Mouse (Mus musculus) midbrain, postnatal 0 days (tissue): ENCODE measurements around the gene Rora. TPM values are rescaled to one million over a fixed set of nuclear protein-coding genes. Genes with fewer than 3 reads are reported as not detected.

Experiments
- ATAC-seq: fragments of 200-750 bp; cut with Nextera tagmentation; 2 replicates; pipeline ENCODE4 v1.8.0; 2017; ENCODE audit warnings: moderate number of reproducible peaks, mild to moderate bottlenecking, moderate TSS enrichment, moderate library complexity; ENCODE audit not compliant: low FRiP score
- DNase-seq: peaks from one replicate; pipeline ENCODE4 v3.0.0-alpha.2; 2015; ENCODE audit warnings: low spot score
- H3K27ac ChIP-seq: fragments of 300-500 bp; sonication (generic); 2 replicates; pipeline ENCODE4 v1.5.1; 2014; ENCODE audit warnings: low read depth, mild to moderate bottlenecking, low read length, mixed read lengths
- H3K27me3 ChIP-seq: fragments of 300-500 bp; sonication (generic); 2 replicates; pipeline ENCODE4 v1.6.1; 2014; ENCODE audit warnings: low read length, control low read depth, mixed read lengths; ENCODE audit not compliant: insufficient read depth
- H3K36me3 ChIP-seq: fragments of 300-500 bp; sonication (generic); 2 replicates; pipeline ENCODE4 v1.6.1; 2014; ENCODE audit warnings: low read length, control low read depth, mixed read lengths; ENCODE audit not compliant: insufficient read depth
- H3K4me1 ChIP-seq: fragments of 300-500 bp; sonication (generic); 2 replicates; pipeline ENCODE4 v1.6.1; 2014; ENCODE audit warnings: mild to moderate bottlenecking, control low read depth, antibody characterized with exemption, low read length, mixed read lengths; ENCODE audit not compliant: insufficient read depth
- H3K4me2 ChIP-seq: fragments of 300-500 bp; sonication (generic); 2 replicates; pipeline ENCODE4 v1.6.1; 2014; ENCODE audit warnings: low read depth, mild to moderate bottlenecking, low read length, mixed read lengths; ENCODE audit not compliant: poor library complexity, severe bottlenecking
- H3K4me3 ChIP-seq: fragments of 300-500 bp; sonication (generic); 2 replicates; pipeline ENCODE4 v1.5.1; 2014; ENCODE audit warnings: low read depth, mild to moderate bottlenecking, low read length, moderate library complexity
- H3K9ac ChIP-seq: fragments of 300-500 bp; sonication (generic); replicated peaks from 2 replicates; pipeline ENCODE4 v1.6.1; 2014; ENCODE audit warnings: mild to moderate bottlenecking, low read length, moderate library complexity, mixed read lengths; ENCODE audit not compliant: poor library complexity, severe bottlenecking
- H3K9me3 ChIP-seq: fragments of 300-500 bp; sonication (generic); 2 replicates; pipeline ENCODE4 v1.6.1; 2016; ENCODE audit warnings: low read length, control low read depth
- CTCF ChIP-seq: IDR thresholded peaks from 2 replicates; pipeline ENCODE4 v1.5.1; 2016; ENCODE audit warnings: antibody characterized with exemption, mild to moderate bottlenecking
- WGBS: fragments of 180-500 bp; shearing (Covaris S2); extraction: QIAGEN DNeasy Blood & Tissue Kit; methylation state at CpG from one replicate; pipeline ENCODE4 v1.1.7; 2014; 5-methylcytosine and 5-hydroxymethylcytosine counted together
- polyA plus RNA-seq: library from polyadenylated mRNA; unstranded; fragments of >200 nt; fragmentation: Nextera tagmentation; extraction: Ambion mirVana; gene quantifications from 2 replicates; pipeline ENCODE4 v1.2.1, GENCODE M21; 2015
- total RNA-seq: library from RNA; depleted of rRNA; stranded (reverse); fragments of >200 nt; gene quantifications from 2 replicates; pipeline ENCODE4 v1.2.3, GENCODE M21; 2014

The Rora gene
- total and polyA plus RNA-seq, 2 experiments from 2014 or later = 28.2 to 49.6 TPM

DNA sequence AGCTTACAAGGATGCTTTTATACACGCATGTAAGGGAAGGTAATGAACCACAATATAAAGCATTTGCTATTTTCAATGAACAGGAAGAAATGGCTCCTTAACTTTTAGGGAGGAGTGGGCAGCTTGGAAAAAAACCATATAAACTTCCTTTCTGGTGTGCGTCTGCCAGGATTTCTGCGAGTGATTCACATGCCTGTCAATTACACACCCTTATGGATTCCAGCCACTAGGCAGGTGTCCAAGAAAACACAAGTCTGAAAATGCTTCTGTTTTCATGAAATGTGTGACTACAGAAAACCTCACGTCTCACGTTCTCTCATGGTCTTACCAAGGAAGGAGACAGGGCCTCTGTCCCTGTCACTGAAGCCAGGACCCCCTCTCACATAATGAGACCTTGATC, 560.2 kb downstream of the Rora start:
- Histone ChIP-seq H3K27me3 (no peaks in the 10 kb centered on the region), H3K9ac (no peak overlapping the region), H3K27ac (no peak overlapping the region), H3K4me2 (no peak overlapping the region), H3K9me3 (no peaks in the 10 kb centered on the region), H3K36me3 (no peaks in the 10 kb centered on the region), H3K4me1 (no peaks in the 10 kb centered on the region), H3K4me3 (no peak overlapping the region)
- no peak for TF ChIP-seq CTCF
- 62% methylated on average over 5 of the region's 5 CpGs for WGBS
- ATAC-seq (no peak), DNase-seq (peak; percentile 26)

DNA sequence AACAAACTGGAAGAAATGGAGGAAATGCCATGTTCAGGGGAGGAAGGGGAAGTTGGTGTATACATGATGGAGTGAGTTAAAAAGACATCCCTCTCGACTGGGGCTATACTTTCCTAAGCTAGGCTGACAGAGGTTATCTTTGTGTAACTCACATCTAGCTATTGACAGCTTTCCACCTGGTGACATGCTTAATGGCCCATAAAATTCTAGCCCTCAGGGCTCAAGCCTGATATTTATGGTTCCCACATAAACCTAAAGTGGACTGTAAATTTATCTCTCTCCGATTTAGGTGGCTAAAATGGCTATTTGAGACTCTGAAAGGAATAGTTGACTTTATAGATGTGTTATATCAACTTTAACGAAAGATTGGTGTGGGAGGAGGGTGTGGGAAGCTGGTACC, 571.3 kb downstream of the Rora start:
- H3K4me1 ChIP-seq = no peaks in the 10 kb centered on the region
- no peak overlapping the region for H3K9ac ChIP-seq
- H3K4me3 ChIP-seq = no peak overlapping the region
- no peaks in the 10 kb centered on the region for H3K9me3 ChIP-seq
- DNase-seq (no peak), ATAC-seq (no peak)
- no peak overlapping the region for H3K4me2 ChIP-seq
- TF ChIP-seq CTCF = no peak
- 80% methylated on average over 3 of the region's 3 CpGs for WGBS
- H3K36me3 ChIP-seq = no peaks in the 10 kb centered on the region
- H3K27ac ChIP-seq = no peak overlapping the region
- no peaks in the 10 kb centered on the region for H3K27me3 ChIP-seq

DNA sequence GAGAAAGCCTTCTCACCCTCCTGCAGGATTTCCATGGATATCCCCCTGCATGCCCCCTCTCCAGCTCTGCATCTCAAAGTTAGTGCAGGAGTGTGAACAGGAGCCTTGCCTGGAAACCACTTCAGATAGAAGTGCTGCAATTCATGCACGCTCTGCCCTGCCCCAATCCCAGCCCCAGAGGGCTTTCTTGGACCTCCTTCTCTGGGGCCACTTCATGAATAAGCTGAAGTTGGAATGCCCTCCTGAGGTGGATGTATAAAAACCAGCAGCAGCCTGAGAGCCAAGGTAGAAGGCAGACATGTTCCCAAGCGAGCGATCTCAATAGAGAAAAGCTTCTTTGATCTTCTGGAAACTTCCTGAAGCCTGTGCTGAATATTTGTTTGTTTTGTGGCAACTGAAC, 572.8 kb downstream of the Rora start:
- no peak overlapping the region for H3K9ac ChIP-seq
- 35% methylated on average over 3 of the region's 3 CpGs for WGBS
- H3K27me3 ChIP-seq = no peaks in the 10 kb centered on the region
- no peak overlapping the region for H3K4me3 ChIP-seq
- DNase-seq = no peak
- H3K4me2 ChIP-seq = no peak overlapping the region
- no peaks in the 10 kb centered on the region for H3K4me1 ChIP-seq
- no peaks in the 10 kb centered on the region for H3K9me3 ChIP-seq
- no peaks in the 10 kb centered on the region for H3K36me3 ChIP-seq
- no peak overlapping the region for H3K27ac ChIP-seq
- TF ChIP-seq CTCF = peak; percentile 16; the same call in 1 of the 2 replicates
- ATAC-seq = no peak

DNA sequence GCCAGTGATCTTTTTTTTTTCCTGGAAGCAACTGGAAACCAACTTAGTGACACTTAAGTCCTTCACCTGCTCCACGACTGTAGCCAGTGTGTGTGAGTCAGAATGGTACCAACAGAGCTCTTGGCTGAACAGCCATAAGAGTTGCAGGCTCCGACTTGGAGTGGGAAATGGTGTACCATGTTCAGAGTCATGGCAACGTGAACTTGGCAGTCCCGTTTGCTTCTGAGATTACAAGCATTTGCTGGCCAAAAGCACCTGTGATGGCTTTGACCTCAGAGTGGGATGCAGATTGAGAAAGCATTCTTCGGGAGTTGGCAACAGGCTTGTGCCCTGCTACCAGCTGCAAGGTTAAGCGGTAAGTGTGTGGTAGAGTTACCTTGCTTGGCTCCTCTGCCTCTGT, 574.2 kb downstream of the Rora start:
- DNase-seq (no peak), ATAC-seq (no peak)
- Histone ChIP-seq H3K27me3 (no peaks in the 10 kb centered on the region), H3K36me3 (no peaks in the 10 kb centered on the region), H3K9me3 (no peaks in the 10 kb centered on the region), H3K4me3 (no peak overlapping the region), H3K4me1 (no peaks in the 10 kb centered on the region), H3K9ac (no peak overlapping the region), H3K4me2 (no peak overlapping the region), H3K27ac (no peak overlapping the region)
- 80% methylated on average over 6 of the region's 6 CpGs for whole genome bisulfite sequencing
- TF ChIP-seq CTCF = no peak

DNA sequence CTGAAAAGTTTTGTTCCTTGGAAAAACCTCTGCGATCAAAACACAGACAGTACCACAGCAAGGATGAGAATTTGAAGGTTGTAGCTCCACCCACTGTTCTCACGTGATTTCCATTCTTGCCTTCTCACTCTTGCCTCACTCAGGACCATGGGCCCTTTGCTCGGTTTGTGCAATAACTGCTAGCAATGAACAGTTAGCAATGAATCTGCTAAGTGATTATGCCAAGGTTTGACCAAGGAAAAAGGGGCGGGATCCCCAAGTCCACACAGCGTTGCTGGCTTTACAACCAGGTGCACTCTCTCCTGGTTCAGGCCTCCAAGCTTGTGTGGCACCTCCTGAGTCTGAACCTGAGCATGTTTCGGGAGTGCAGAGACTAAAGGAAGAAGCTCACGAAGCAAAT, 576.3 kb downstream of the Rora start:
- H3K9me3 ChIP-seq = no peaks in the 10 kb centered on the region
- TF ChIP-seq CTCF = no peak
- no peaks in the 10 kb centered on the region for H3K4me1 ChIP-seq
- no peak for DNase-seq
- no peak overlapping the region for H3K4me2 ChIP-seq
- H3K9ac ChIP-seq = no peak overlapping the region
- ATAC-seq = no peak
- H3K36me3 ChIP-seq = no peaks in the 10 kb centered on the region
- H3K4me3 ChIP-seq = no peak overlapping the region
- no peaks in the 10 kb centered on the region for H3K27me3 ChIP-seq
- H3K27ac ChIP-seq = no peak overlapping the region
- 90% methylated on average over 7 of the region's 7 CpGs for WGBS

DNA sequence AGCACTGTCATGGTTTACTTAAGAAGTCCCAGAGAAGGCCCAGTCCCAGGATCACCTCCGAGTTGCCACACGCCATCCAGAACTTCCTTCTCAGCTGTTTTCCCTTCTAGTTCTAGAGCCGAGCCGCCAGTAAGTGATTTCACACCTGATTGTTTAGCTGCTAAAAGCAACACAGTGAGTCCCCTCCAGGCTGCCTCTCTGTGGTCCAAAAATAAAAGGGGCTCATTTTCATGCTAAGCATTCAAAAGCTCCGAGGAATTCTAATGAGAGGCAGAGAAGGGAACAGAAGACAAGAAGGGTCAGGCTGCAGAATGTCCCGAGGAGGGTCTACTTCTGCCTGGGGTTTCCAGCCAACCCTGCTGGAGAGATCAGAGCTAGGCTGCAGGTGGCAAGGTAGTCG, 580.9 kb downstream of the Rora start:
- Histone ChIP-seq H3K27ac (no peak overlapping the region), H3K4me3 (no peak overlapping the region), H3K9ac (no peak overlapping the region), H3K4me2 (no peak overlapping the region), H3K36me3 (no peaks in the 10 kb centered on the region), H3K27me3 (no peaks in the 10 kb centered on the region), H3K9me3 (no peaks in the 10 kb centered on the region), H3K4me1 (no peaks in the 10 kb centered on the region)
- ATAC-seq = no peak
- WGBS = 21% methylated on average over 7 of the region's 7 CpGs
- TF ChIP-seq CTCF = no peak
- no peak for DNase-seq
